Mouse (Mus musculus) T-helper 1 cell (primary cell): ENCODE measurements around the gene Eif1.
"Not testable (repeated sequence)": the region's sequence is repeated elsewhere in the genome, so short reads cannot be mapped to it uniquely, and the experiment has no call there.

Experiments used
- in situ Hi-C: fragments of 300-600 bp; cut with MboI, MseI; formaldehyde crosslinking; loops from one replicate; pipeline ENCODE4 v1.15.1; 2025; ENCODE audit warnings: high pct_unique_total_duplicates

Eif1 gene

GRCm38 (mm10) chr11:100312096-100312679, 7.5 kb upstream of the Eif1 start:
- in situ Hi-C loops = no loop called here

GRCm38 (mm10) chr11:100313424-100313823, 6.3 kb upstream of the Eif1 start:
- in situ Hi-C loops = no loop called here

GRCm38 (mm10) chr11:100315439-100315838, 4.2 kb upstream of the Eif1 start:
- in situ Hi-C loops = no loop called here

- in situ Hi-C loops = no loop called here
These were observed 1.8 kb upstream of the Eif1 start for GRCm38 (mm10) chr11:100317826-100318380.

- in situ Hi-C loops = no loop called here
These were observed 895 bp upstream of the Eif1 start for GRCm38 (mm10) chr11:100318529-100319451.

GRCm38 (mm10) chr11:100320172-100320630, 516 bp downstream of the Eif1 start:
- in situ Hi-C loops = no loop called here

- in situ Hi-C loops = not testable (repeated sequence)
These were observed 1.2 kb downstream of the Eif1 start for GRCm38 (mm10) chr11:100320701-100321410.

GRCm38 (mm10) chr11:100321479-100322305, 2.0 kb downstream of the Eif1 start:
- in situ Hi-C loops = not testable (repeated sequence)

GRCm38 (mm10) chr11:100322591-100323258, 3.0 kb downstream of the Eif1 start:
- in situ Hi-C loops = no loop called here

GRCm38 (mm10) chr11:100323578-100323977, 3.9 kb downstream of the Eif1 start:
- in situ Hi-C loops = no loop called here

- in situ Hi-C loops = no loop called here
These were observed 5.5 kb downstream of the Eif1 start for GRCm38 (mm10) chr11:100325062-100325629.

GRCm38 (mm10) chr11:100327316-100327715, 7.6 kb downstream of the Eif1 start:
- in situ Hi-C loops = no loop called here

GRCm38 (mm10) chr11:100327761-100328160, 8.1 kb downstream of the Eif1 start:
- in situ Hi-C loops = no loop called here

GRCm38 (mm10) chr11:100330235-100330634, 10.6 kb downstream of the Eif1 start:
- in situ Hi-C loops = no loop called here

- in situ Hi-C loops = not testable (repeated sequence)
These were observed 11.2 kb downstream of the Eif1 start for GRCm38 (mm10) chr11:100330816-100331375.

GRCm38 (mm10) chr11:100332766-100333515, 13.3 kb downstream of the Eif1 start:
- in situ Hi-C loops = no loop called here

- in situ Hi-C loops = no loop called here
These were observed 14.3 kb downstream of the Eif1 start, which contains the start of gene Gast for GRCm38 (mm10) chr11:100333944-100334457. Gene Gast (plus strand): TSS chr11:100334407.

GRCm38 (mm10) chr11:100335731-100336130, 16.0 kb downstream of the Eif1 start:
- in situ Hi-C loops = no loop called here

GRCm38 (mm10) chr11:100344269-100344668, 24.6 kb downstream of the Eif1 start:
- in situ Hi-C loops = no loop called here
